In genomic region chr2:35845611-35846504, GRCm38 (mm10) we compare ENCODE assay signal across 9 mouse cellular contexts.
DNase-seq lines count a peak whose midpoint lies in the region; ATAC-seq and TF ChIP-seq lines count a peak whose summit lies in the region.
"Had no signal": no experiment of that assay in that cellular context is flagged by ENCODE, and none has a peak within 500 bp of the region (broad histone marks: within the 10 kb centered on the region; RNA-seq: fewer than 3 reads in every experiment).

No protein-coding gene starts in this region.

- H3K36me3 ChIP-seq in heart, embryonic 12.5 days = no peaks in the 10 kb centered on the region
- H3K36me3 ChIP-seq in midbrain, postnatal 0 days (ENCODE audit: insufficient read depth, low read length) = no peaks in the 10 kb centered on the region

- H3K27me3 ChIP-seq in heart, embryonic 12.5 days (replicated peaks) = peaks cover 10% of the 10 kb centered on the region; the same call in 1 of the 2 replicates
- no peaks in the 10 kb centered on the region for H3K27me3 ChIP-seq in midbrain, postnatal 0 days (ENCODE audit: insufficient read depth, low read length)

- no peak overlapping the region for H3K9ac ChIP-seq in heart, embryonic 12.5 days
- H3K9ac ChIP-seq in midbrain, postnatal 0 days (replicated peaks; ENCODE audit: low read length, poor library complexity, severe bottlenecking) = no peak overlapping the region

- DNase-seq in heart, adult 18-20 months = peak; percentile 23 to 37
- DNase-seq in ZHBTc4 (ENCODE audit: low read depth, low spot score) = peak; percentile 88
- DNase-seq in frontal cortex, postnatal 25 days (ENCODE audit: low spot score in 2 of 2) = peak; percentile 37 to 57
- no peak for DNase-seq in midbrain, postnatal 0 days (ENCODE audit: low spot score)
- no peak for DNase-seq in retina, postnatal 1 day
- DNase-seq in lung, postnatal 36 days = no peak
- no peak for DNase-seq in spleen, postnatal 10 days (ENCODE audit: low spot score in 2 of 2)
- DNase-seq: liver had no signal

- no peak for ATAC-seq in heart, embryonic 12.5 days (ENCODE audit: insufficient number of reproducible peaks, low FRiP score)
- no peak for ATAC-seq in midbrain, postnatal 0 days (ENCODE audit: low FRiP score)

- no peaks in the 10 kb centered on the region for H3K9me3 ChIP-seq in heart, embryonic 12.5 days (replicated peaks)
- H3K9me3 ChIP-seq in midbrain, postnatal 0 days (ENCODE audit: low read length) = no peaks in the 10 kb centered on the region

- TF ChIP-seq CTCF in midbrain, postnatal 0 days (IDR thresholded peaks at IDR 0.05) = peak; percentile 6; the same call in 1 of the 2 replicates

- H3K4me2 ChIP-seq in heart, embryonic 12.5 days = no peak overlapping the region
- no peak overlapping the region for H3K4me2 ChIP-seq in midbrain, postnatal 0 days (ENCODE audit: low read depth, low read length, poor library complexity, severe bottlenecking)

- no peak overlapping the region for H3K27ac ChIP-seq in heart, embryonic 12.5 days (ENCODE audit: poor library complexity, severe bottlenecking)
- H3K27ac ChIP-seq in midbrain, postnatal 0 days (ENCODE audit: low read depth, low read length) = no peak overlapping the region

- peaks cover 19% of the 10 kb centered on the region for H3K4me1 ChIP-seq in heart, embryonic 12.5 days (replicated peaks)
- 0 out of 2 replicates have a peak, but pooled peaks cover 3% of the 10 kb centered on the region for H3K4me1 ChIP-seq in midbrain, postnatal 0 days (ENCODE audit: insufficient read depth, low read length)

- WGBS in heart, embryonic 12.5 days = 54% methylated on average over 11 of the region's 11 CpGs
- 36% methylated on average over 11 of the region's 11 CpGs for WGBS in midbrain, postnatal 0 days

- no peak overlapping the region for H3K4me3 ChIP-seq in heart, embryonic 12.5 days
- no peak overlapping the region for H3K4me3 ChIP-seq in midbrain, postnatal 0 days (ENCODE audit: low read depth, low read length)

Comparison
In these comparisons a context has a peak if more than half of its experiments do, and no peak if none do; other contexts are left out.
1. DNase-seq: peak in heart, adult 18-20 months (2 of 2), ZHBTc4 (single experiment) and frontal cortex, postnatal 25 days (2 of 2); none in midbrain, postnatal 0 days (single experiment), retina, postnatal 1 day (single experiment), lung, postnatal 36 days (single experiment) and spleen, postnatal 10 days (0 of 2).